Mouse (Mus musculus): ENCODE measurements around the gene Rcan2.

DNA sequence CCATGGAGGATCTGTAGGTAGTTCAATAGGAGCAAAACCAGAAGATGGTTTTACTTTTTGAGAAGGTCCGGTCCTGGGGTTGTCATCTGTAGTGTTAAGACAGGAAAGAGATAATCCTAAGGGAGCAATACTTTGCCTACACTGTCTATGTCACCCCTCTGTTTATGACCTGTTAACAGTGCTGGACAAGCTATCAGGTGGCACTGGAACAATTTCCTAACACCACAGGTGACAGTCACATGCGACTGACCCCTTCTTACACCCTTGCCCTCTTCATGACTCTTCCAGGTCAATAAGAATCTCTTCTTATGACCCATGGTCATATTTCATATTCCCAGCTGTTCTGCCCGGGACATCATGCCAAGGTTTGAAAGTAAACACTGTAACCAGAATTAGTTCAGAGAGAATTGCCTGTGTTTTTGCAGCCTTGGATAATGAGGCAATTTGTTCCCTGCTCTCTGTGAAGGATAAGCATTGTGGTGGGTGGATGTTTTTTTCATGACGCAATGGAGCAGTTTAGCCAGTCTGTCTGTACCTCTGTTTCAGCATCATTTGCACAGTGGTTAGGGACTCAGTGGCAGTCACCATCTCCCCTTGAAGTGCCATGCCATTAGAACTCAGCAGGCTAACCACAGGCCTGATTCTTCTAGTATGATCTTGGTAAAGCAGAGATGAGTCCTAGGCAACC lies 98.4 kb downstream of the Rcan2 start:
- no peak for TF ChIP-seq CTCF (IDR thresholded peaks at IDR 0.05; ENCODE audit: borderline replicate concordance, extremely low read depth, insufficient read depth, insufficient read length)
- no peak for TF ChIP-seq POLR2A (IDR thresholded peaks at IDR 0.05; ENCODE audit: borderline replicate concordance, extremely low read depth, insufficient read depth, insufficient read length, poor library complexity, severe bottlenecking)
